Mouse (Mus musculus) gastrocnemius, postnatal 4 days (tissue): Measurements from ENCODE around the gene 6430548M08Rik. TPM values are rescaled to one million over a fixed set of nuclear protein-coding genes. Genes with fewer than 3 reads are reported as not detected.
A peak's percentile ranks its signal among the peaks of the same experiment; 100 is the strongest.

Experiments used
- DNase-seq, 2 experiments: peaks; one replicate each; pipeline ENCODE4 v3.0.0; 2021 to 2022; ENCODE audit warnings: low spot score in 2 of 2, mixed read lengths in 2 of 2
- long read RNA-seq, 2 experiments: library from polyadenylated mRNA; stranded (forward); transcript quantifications; one replicate each; pipeline ENCODE4 v2.0.0; 2021
- total RNA-seq, 2 experiments: library from RNA; stranded (reverse); gene quantifications; 2 replicates each; pipeline ENCODE4 v1.2.3; 2021

The 6430548M08Rik gene
- total RNA-seq: 10 to 100 TPM; 13.0 to 14.2 TPM
- long read RNA-seq, experiment 1, full-length matches to known transcripts: 9 of 11 reads
- long read RNA-seq, experiment 1, partial matches to known transcripts: 0 of 11 reads
- long read RNA-seq, experiment 1, other reads (novel, unspliced or antisense): 2 of 11 reads
- long read RNA-seq, experiment 2, full-length matches to known transcripts: 6 of 11 reads
- long read RNA-seq, experiment 2, partial matches to known transcripts: 2 of 11 reads
- long read RNA-seq, experiment 2, other reads (novel, unspliced or antisense): 3 of 11 reads

DNA sequence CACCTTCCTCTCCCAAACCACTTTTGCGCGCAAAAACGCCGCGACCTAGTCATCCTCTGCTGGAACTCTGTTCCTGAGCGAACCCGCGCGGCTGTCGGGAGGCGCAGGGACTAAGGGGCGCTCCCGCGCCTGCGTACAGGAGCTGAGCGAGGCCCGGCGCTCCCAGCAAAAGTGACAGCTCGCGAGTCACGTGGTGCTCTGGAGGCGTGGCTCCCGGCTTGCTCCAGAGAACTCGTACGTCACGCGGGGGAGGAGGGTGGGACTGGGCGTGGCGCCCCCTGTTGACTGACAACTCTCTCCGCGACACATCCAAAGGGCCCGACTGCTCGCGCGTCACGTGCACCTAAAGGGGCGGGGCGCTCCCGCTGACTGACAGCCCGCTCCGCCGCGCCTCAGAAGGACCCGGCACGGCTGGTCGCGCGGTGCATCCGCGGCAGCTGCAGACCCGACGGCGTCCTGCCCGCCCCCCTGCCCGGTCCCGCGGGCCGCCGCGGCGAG is at the start of gene 6430548M08Rik:
Gene 6430548M08Rik, plus strand, starts transcription at position 395 of the 498 bp plus-strand sequence.
- DNase-seq: peak; percentile 99 to 100

DNA sequence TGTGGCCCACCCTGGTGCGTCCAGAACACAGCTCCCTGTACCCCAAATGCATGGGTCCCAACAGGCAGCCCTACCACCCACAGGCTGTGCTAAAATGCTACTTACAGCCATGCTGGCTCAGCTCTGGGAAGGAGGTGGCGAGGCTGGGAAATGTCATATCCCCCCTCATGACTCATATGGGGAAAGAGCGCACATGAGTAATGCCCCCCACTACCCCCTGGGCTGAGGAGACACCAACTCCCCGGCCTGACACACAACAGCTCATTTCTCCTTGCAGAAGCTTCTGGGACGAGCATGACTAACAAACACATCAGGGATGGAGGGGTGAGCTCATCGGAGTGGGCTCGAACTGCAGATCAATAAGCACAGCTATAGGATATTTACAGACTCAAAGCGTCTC is 48.3 kb upstream of the 6430548M08Rik start:
- no peak for DNase-seq

DNA sequence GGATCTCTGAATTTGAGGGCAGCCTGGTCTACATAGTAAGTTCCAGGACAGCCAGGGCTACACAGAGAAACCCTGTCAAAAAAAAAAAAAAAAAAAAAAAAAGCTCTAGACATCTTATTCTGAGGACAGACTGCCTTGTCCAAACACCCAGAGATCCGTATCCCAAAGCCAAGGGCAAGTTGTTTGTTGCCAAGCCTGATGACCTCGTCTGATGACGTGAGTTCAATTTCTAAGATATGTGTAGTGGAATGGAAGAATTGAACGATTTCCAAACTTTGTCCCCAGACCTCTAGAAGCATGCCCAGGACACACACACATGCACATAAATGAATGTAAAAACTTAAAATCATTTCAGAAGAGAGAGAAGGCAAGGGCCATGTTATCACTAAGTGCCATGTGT is 47.7 kb upstream of the 6430548M08Rik start:
- no peak for DNase-seq

DNA sequence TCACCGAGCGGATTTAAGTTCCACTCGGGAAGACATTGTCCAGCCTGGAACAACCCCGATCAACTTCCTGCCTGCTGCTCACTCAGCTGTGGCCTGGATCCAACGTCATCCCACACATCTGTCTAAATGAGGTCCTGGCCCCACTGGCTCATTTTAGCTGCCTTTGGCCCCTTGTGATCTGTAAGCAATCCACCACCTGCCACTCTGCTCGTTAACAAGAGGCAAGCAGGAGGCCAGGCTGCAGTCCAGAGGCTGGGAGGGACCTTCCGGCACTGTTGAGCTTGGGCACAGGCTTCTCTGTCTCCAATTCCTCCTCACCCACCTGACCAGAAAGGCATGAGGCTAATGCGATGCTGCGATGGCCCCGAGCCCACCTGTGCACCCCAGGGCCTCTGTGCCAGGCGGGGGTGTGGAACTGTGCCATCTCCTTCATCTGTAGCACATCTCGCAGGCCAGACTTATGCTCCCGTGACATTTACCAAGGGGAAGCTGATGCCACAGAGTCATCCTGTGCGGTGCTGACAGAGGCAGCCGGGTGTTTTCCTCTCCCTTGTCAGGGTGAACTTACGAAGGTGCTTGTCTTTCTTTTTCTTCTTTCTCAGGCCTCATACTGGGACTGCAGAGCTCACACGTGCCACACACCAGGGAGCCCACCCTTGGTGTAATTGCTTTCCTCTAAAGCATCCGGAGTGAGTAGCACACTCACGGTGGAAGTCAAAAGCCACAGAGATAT is 45.9 kb upstream of the 6430548M08Rik start:
- peak in 1 of 2 experiments; percentile 79 for DNase-seq

DNA sequence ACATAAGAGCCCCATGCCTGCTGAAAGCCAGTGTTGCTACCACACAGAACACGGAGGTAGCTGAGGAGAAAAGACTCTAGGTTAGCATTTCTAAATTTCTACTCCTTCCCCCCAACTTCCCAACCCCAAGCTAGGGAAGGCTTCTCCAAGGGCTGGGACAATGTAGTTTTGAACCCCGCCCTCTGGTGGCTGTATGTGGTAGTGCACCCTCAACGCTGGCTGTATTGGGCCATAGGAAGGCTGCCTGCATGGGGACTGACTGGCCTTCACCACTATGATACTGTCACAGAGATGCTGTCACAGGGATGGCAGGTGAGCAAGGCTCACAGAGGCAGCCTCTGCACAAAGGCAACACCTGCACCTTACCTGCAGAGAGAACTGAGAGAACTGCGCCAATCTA is 42.3 kb upstream of the 6430548M08Rik start:
- DNase-seq: peak; percentile 78 to 84

DNA sequence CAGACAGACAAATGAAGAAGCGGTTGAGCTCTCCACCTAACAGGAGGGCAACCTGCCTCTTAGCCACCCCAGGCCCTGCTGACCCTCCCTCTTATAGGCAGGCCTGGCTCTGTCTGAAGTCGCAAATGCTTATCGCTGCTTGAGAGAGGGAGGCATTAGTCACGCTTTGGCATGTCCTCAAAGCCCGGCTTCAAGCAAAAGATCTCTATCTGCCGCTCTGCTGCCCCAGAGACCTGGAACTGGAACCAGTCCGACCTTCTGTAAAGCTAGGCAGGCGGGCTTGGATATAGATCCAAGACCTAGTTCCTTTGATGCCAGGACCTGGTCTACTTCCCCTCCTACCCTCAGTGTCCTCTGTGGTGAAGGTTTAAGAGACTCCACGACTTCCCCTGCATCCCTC is 41.7 kb upstream of the 6430548M08Rik start:
- no peak for DNase-seq

DNA sequence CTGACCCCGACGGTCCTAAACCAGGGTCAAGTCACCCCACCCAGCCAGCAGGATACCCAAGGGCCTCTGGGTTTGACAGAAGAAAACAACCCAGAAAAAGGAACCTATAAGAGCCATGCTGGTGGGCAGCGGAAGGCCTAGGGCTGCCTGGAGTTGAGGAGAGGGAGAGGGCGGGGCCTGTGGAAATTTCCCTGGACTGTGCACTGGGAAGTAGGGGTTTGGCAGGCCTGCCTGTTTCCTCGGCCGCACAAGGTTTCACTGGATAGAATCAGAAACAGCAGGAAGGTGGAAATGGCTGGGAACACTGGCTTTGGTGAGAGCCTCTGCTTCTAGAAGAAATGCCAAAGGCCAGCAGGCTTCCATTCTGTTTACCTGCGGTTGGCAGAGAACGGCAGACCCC is 41.1 kb upstream of the 6430548M08Rik start:
- DNase-seq: no peak

DNA sequence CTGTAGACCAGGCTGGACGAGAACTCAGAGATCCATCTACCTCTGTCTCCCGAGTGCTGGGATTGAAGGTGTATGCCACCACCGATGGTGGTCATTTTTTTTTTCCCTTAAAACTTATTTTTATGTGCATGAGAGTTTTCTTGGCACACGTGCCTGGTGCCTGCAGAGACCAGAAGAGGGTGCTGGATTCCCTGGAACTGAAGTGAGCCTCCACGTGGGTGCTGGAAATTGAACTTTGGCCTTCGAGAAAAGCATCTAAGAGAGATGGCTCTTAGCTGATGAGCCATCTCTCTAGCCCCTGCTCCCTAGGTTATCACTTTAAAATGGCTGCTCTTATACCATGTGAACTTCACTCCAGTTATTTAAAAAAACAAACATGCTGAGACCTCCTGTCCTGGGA is 39.4 kb upstream of the 6430548M08Rik start:
- DNase-seq: no peak

DNA sequence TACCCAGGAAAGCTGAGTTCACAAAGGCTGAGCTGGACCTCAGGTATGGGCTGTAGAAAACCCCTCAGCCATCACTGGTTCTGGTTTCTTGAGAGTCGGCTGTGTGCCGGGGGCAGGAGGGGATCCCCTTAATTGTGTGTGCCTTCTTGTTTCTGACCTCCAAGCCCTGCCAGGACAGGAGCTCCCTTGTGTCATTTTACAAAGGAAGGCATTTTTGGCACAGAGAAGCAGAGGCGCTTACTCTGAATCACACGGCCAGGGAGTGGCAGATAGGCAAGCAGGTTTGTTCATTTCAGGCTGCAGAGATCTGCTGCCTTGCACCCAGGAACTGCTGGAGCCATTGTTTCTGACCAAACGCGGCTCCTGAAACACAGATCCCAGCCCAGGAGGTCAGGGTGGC is 38.6 kb upstream of the 6430548M08Rik start:
- DNase-seq: no peak

DNA sequence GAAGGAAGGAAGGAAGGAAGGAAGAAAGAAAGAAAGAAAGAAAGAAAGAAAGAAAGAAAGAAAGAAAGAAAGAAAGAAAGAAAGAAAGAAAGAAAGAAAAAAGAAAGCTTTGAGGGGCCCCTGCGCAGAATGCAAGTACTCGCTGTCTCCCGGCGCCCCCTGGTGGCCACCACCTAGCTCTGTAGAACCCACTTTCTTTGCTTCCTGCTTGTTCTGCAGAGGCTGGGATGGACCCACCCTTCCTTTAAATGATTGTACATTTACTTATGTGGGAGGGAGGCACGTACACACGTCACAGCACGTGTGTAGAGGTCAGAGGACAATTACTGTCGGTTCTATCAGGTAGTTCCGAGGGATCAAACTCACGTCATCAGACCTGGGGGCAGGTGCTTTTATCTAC is 35.9 kb upstream of the 6430548M08Rik start:
- peak; percentile 74 to 86 for DNase-seq

DNA sequence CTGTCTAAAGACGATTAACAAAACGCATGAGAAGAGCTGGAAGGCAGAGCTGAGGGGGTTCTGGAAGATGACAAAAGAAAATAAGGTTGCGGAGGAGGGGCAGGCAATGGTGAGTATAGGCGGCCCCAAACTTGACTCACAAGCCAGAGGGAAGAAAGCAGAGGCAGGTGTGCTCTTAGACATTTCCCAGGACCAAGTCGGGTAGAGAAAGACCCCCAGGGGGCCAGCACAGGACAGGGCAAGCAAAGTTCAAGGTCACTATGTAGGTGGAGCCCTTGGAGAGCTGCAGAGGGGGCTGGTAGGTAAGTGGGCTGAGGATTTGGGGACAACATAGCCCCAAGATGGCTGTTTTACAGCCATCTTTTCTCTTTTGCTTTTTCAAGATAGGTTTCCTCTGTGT is 34.6 kb upstream of the 6430548M08Rik start:
- no peak for DNase-seq

DNA sequence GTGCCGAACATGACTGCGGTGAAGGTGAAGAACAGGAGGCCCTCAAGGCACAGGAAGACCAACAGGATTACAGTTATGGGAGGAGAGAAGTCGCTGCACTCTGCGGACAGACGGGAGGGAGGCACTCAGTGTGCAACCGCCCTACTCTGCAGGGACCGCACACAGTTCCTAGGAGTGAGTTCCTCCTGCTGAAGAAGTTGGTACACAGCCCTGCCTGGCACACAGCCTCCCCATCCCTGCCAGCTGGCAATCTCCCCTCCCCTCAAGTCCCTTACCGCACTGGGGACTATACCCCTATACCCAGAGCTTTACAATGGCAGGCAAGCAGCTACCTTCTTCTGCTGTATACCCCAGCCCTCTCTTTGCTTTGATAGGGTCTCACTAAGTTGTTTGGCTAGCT is 30.7 kb upstream of the 6430548M08Rik start:
- no peak for DNase-seq

DNA sequence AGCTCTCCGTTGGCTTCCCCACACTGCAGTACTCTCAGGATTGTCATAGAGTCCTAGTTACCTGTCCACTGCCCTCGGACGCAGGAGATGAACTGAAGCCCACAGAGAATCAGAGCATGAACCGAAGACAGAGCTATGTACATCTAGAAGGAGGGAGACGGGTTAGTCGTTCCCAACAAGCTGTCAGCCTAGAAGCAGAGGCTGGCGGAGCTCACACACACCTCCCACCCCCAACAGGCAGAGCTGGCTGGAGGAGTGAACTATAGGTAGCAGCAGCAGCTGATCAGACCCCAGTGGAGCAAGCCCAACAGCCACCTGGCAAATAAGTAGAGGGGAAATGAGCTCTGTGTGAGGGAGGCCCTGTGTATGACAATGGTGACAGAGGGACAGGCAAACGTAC is 29.2 kb upstream of the 6430548M08Rik start:
- no peak for DNase-seq

DNA sequence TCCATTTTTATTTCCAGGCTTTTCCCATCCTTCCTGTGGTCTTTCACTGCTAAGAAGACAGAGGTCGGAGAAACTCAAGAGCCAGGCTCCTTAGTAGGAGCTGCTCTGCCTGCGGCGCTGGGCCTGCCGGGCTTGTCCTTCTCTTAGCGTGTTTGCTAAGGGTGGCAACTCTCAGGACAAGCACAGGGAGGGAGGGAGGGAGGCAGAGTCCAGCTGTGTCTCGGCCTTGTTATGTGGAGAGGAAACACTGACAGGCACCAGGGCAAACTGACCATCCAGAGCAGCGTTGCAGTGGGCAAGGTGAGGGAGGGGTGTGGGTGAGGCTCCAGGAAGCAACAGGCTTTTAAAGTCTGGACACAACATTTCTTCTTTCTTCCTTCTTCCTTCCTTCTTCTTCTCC is 24.4 kb upstream of the 6430548M08Rik start:
- DNase-seq: no peak

DNA sequence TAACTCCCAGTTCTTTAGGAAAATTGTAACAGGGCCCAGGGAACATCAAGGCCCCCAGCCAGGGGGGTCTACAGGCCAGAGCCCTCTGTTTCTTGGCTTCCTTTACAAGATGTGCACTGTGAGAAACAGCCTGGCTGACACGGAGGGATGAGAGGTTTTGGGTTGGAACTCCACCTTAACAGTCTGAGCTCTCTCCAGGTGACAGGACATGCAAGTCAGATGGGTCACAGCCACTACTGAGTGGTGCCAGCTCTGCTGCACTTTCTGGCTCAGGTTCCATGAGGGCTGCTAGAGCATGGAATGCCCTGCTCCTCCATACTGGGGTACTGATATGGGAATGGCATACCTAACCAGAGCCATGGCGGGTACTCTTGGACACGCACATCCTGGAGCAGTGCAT is 22.9 kb upstream of the 6430548M08Rik start:
- DNase-seq: no peak

DNA sequence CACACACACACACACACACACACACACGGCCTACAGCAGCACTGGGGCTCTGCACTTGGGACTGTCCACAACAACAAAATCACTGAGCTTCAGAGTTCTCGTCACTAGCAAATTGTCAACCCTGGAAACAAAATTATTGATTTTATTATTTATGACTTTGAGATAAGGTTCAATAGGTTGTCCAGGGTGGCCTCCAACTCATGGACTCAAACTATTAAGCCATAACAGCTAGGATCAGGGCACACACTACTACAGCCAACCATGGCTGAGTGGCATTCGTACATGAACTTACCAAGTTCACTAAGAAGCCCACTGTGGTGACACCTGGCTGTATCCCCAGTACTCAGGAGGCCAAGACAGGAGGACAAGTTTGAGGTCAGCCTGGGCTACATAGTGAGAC is 20.8 kb upstream of the 6430548M08Rik start:
- no peak for DNase-seq

DNA sequence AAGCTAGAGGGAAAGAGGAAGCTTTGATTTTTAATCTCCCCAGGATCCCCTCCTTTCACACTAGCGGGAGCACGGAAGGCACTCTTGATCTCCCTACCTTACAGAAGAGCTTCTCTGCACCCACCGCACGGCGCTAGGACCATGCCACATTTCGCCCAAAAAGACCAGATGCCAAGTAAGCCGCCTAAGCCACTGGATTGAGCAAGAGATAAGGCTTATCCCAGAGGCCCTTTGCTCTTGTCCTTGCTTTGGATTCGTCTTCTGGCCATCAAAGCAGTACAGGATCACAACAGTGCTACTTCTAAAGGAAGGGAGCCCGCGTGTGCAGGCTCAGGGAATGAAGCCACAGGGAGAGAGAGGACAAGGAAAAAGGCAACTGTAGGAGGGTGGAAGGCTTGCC is 19.2 kb upstream of the 6430548M08Rik start:
- no peak for DNase-seq

DNA sequence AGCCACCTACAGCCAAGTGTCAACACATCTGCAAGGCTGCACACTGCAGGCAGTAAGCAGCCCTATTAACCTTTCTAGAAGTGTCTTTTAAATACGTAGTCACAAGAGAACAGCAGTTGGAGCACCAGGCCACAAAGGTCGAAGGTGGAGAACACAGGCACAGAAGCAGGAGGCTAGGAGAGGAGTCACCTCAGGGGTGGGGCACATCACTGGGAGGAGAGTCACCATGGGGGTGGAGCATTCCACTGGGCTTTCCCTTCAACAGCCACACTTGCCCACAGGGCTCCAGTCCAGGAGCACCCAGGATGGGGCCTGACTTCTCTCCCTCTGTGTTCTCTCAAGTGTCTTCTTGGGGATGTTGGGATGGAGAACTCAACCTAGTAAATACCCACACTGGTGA is 17.5 kb upstream of the 6430548M08Rik start:
- no peak for DNase-seq

DNA sequence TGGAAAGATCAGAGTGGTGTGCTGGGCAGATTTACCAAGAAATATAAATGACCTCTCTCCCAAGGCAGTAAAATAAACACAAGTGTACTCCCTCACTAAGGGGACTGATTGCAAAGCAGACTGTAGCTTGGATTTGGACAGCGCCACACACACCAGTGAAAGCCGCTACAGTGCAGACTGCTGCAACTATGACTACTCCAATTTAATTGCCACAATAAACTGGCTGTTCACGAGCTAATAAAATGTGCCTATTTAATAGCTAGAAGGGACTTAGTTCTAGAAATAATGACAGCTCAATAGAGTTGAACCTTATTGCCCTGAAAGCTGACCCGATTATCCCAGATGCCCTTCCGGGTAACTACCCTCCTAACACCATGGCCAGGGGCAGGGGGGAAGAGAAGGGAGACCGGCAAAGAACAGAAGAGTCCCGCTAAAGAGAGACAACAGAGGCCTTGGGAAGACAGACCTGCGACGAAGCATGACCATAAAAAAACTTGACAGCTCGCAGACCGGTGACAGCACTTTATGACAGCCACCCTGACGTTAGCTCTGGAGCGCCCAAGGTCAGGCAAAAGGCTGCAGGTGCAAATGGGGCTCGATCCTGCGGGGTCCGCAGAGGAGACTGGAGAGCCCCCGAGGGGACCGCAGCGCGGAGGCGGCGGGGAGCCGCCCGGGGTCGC is 13.4 kb upstream of the 6430548M08Rik start:
- no peak for DNase-seq

DNA sequence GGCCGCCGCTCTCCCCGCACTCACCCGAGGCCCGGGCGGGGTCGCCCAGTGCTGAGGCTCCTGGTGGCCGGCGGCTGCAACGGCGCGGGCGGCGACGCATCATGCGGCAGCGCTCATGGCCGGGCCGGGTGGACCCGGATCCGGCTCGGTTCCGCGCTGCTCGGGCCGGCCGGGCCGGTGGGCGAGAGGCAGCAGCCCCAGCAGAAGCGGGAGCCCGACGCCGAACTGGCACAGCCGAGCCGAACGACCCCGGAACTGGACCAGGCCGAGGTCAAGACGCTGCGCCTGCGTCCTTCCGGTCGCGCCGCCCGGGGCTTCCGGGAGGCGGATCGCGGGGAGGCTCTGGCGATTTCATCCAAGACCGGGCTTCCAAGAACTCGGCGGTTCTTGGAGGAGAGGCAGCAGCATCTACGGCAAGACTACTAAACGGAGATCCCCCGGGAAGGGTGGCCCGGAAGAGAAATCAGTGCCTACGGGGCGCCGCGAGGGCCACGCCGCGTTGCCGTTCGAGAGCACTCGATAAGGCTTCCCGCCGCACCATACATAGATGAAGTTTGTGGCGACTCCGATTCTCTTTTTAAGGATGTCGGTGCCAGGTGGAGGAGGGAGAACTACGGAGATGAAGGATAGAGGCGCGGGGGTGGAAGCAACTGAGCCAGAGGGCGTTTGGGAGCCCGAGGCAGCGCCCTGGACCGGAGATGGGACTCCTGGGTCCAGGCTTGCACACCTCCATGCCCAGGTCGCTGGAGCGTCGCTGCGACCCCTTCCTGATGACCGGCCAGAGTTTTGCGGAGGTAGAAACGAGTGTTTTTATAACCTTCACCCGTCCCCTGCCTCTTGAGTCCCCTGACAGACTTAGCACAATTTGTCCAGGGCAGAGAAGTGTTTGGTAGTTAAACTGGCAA is 12.6 kb upstream of the 6430548M08Rik start, which contains the start of gene Zdhhc7:
Gene Zdhhc7, minus strand, starts transcription at position 415 of the 905 bp plus-strand sequence.
- DNase-seq: peak; percentile 74 to 84

DNA sequence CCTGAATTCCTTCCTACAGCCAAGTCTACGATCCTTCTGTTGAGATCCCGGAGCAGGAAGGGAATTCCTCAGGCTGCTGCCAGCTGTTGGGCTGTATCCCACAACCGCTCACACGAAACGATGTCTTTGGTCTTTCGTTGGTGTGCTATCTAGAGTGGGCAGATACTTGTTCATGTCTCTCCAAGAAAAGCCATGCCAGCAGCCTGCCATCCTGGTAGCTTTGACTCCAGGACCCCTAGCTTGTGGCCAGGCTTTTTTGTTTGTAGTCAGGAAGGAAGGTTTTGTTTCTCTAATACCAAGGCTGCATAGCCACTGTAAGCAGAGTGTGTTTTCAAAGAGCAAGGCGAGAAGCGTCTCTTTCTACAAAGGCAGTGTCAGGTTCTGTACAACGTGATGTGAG is 10.0 kb upstream of the 6430548M08Rik start:
- DNase-seq: no peak
